Mouse (Mus musculus): ENCODE data around the gene Cks1brt.
A peak's percentile ranks its signal among the peaks of the same experiment; 100 is the strongest.
"Not testable (repeated sequence)": the region's sequence is repeated elsewhere in the genome, so short reads cannot be mapped to it uniquely, and the experiment has no call there.

Gene Cks1brt

DNA sequence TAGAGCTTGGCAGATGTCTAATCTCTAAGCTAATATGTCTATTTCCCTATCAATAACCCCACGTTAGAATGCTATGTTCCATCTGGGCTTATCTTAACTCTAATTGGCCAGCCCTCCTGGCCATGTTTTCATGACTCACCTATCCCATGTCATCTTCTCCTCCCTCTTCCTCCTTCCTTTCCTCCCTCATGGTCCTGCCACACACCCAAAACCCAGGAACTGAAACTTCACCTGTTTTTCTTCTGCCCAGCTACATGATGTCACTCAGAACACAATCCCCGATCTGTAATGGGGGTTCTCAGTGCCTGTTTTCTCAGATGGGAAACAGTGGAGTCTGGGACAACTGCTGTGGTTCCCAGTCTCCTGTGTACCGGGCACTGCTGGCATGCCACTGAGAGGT, at the start of gene Cks1brt:
Cks1brt (plus strand) TSS at position 301 of the 400 bp plus-strand sequence.
- DNase-seq (ENCODE audit: low spot score in 2 of 2) = no peak

DNA sequence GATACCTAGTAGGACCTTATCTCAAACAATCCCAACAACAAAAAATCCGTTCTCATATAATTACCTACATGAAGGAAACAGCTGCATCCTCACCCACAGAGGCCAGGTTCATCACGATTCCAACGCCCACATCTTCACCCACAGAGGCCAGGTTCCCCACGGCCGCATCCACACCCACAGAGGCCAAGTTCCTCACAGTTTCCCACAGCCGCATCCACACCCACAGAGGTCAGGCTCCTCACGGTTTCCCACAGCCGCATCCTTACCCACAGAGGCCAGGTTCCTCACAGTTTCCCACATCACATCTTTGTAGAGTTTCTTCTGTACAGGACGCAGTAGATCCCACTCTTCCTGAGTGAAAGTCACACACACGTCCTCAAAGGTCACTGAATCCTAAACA, 38.5 kb upstream of the Cks1brt start:
- DNase-seq (ENCODE audit: low spot score in 2 of 2) = no peak

DNA sequence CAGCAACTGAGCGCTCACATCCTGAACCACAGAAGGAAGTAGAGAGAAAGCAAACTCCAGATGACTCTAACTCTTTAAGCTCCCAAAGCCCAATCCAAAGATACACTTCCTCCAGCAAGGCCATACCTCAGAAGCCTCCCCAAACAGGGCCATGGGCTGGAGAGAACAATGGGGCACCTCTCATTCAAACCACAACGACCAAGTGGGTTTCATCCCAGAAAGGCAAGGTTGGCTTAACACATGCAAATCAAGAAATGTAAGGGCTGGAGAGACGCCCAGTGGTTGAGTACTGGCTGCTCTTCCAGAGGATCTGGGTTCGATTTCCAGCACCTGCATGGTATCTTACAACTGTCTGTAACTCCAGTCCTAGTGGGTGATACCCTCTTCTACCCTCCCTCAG, 36.2 kb upstream of the Cks1brt start:
- DNase-seq (ENCODE audit: low spot score in 2 of 2) = no peak

DNA sequence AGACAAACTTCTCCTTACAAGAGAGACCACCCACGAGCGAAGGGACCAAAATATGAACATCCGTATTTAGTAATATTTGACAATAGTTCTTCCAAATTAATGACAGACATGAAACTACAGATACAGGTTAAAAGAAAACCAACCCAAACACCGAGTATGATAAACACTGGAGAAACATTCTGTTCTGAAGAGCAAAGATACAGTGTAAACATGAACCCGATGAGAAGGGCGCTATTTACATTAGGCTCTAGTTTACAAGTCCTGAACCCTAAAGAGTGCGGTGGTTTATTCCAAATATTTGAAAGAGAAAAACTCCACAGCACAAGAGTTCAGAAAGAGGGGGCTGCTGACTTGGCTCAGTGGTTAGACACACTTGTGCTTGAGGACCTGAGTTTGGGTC, 34.7 kb upstream of the Cks1brt start:
- DNase-seq (ENCODE audit: low spot score in 2 of 2) = no peak

DNA sequence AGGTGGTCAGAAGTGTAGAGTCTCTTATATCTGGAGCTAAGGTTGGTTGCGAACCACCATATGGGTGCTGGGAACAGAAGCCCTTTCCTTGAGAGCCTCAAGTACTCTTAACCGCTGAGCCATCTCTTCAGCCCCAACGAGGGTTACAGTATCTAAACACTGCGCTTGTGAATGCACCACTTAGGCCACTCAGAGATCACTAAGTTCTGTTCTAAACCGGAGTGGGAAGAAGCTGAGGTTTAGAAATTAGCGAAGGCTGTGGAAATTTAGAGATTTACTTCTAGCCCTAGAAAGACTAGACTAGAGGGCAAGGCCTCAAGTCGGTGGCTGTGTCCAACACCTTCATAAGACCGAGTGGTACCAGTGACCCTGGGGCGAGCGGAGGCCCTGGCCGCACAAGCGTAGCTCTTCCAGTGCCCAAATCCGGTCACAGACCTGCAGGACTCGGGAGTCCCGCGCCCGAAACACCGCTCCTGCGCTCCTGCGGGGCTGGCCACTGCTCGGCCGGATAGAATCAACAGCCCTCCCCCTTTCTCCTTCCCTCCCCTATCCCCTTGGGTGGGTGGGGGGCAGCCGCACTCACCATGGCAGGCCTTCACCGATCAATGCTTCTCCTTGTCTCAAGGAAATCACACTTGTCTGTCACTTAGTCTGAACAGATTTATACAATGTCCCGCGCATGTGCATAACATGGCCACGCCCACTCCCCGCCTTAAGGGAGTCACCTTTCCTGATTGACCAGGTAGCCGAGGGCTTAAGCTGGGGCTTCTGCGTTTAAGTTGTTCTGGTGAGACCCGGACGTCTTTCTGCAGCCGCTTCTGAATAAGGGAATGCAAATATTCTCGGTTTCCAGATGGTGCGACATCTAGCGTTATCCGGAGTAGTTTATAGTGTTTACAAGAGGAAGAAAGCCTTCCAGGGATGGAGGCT, 32.4 kb upstream of the Cks1brt start:
- peak; percentile 63 to 72 for DNase-seq (ENCODE audit: low spot score in 2 of 2)

DNA sequence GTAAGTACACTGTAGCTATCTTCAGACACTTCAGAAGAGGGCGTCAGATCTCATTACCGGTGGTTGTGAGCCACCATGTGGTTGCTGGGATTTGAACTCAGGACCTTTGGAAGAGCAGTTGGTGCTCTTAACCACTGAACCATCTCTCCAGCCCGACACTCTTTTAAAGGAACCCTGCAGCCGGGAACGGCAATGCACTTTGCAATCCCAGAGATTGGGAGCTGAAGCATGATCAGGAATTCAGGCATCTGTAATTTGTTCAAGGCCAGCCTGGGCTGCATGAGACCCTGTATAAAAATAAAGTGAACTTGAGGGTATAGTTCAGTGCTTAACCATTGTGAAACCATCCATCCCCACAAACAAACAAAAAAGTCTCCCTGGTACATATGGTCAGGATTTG, 31.5 kb upstream of the Cks1brt start:
- DNase-seq (ENCODE audit: low spot score in 2 of 2) = not testable (repeated sequence)

DNA sequence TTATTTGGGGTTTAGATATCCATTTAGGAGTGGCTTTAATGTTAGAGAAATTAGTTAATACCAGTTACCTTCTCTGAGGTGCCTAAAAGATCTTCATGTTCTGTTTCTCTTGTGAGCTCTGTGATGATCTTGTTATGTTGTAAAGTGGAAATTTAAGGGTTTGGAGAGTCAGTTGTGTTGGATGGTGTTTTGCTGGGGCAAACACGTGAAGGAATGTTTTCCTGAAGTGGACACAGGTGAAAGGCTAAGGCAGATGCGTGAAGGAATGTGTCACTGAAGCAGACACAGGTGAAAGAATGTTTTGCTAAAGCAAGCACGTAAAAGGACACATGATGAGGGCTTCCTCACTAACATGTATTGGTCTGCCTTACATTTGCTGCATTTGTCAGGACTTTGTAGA, 28.7 kb upstream of the Cks1brt start, which contains the start of gene Zfp791:
Zfp791 (minus strand) TSS at position 101 of the 400 bp plus-strand sequence.
- no peak for DNase-seq (ENCODE audit: low spot score in 2 of 2)

DNA sequence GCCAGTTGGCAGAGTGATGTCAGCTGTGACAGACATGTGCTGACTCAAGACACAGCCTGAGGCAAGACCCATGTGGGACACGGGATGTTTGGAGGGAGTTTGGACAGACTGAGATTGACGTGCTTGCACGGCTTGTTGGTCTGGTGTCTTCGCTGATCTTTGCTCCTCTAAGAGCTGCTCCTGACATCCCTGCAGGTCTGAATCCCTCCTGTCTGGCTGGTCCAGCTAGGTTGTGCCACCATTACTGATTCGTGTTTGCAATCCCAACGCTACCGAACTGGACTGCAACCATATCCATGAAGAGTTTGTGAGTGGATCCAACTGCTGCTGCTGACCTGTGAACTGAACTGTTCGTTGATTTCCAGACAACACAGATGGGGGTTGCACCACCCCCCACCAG, 28.0 kb upstream of the Cks1brt start:
- DNase-seq (ENCODE audit: low spot score in 2 of 2) = no peak

DNA sequence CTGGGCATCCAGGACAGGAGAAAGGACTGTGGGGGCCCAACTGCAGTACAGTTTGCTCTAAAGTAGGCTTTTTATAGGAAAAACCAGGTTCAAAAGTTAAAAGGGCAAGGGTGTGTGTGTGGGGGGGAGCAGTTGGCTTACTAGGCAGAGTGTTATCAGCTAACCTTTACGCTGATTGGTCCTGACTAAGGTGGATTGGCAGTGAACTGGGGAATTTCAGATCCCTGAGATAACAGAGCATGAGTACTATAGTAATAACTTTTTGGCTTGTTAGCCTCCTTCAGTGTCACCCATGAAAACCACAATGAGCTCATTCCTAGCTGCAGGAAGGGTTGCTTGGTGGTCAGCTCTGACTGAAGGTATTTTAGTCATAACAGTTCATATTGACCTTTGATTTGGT, 19.4 kb upstream of the Cks1brt start:
- DNase-seq (ENCODE audit: low spot score in 2 of 2) = no peak

DNA sequence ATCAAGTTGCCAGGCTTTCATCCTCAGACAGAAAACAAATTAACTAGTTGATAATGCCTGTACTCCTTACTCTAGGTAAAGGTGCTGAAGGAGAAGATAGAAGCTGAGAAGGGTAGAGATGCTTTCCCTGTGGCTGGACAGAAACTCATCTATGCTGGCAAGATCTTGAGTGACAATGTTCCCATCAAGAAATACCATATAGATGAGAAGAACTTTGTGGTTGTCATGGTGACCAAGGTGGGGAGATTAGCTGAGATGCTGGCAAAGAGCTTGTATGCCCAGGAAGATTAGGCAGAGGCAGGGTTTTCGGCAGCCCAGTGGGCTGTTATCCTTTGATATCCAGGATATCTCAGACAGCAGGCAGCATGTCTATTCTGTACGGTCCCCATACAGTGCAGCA, 16.0 kb upstream of the Cks1brt start:
- DNase-seq (ENCODE audit: low spot score in 2 of 2) = not testable (repeated sequence)

DNA sequence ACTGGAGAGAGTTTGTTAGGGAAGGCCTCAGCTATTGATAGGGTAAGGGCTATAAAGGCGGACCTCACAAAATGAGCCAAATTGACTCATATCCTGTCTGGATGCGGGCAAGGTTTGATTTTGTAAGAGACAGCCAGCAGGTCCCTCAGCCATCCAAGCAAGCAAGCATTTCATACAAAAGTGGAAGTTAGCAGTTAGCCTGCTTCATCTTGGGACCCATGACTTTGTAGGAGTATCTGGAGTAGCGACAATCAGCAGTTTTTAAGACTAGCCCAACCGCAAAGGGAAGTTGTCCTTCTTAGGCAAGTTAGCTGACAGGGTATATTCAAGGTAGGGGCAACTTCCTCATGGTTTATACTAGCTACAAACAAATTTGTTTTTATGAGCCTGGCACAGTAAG, 9.2 kb upstream of the Cks1brt start:
- no peak for DNase-seq (ENCODE audit: low spot score in 2 of 2)

DNA sequence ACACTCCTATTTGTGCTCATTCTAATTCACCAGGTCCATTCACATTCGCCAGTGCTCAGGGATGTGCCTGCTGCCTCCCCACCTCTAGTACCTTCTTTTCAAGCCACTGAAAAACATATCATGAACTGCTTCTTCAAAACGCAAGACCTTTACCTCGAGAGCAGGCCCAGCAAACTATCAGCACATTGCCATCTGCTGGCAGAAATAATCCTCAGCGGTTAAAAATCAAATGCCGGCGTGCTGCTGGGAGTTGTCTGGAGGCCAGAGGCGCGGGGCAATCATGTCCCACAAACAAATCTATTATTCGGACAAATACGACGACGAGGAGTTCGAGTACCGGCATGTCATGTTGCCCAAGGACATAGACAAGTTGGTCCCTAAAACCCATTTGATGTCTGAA, 19.6 kb downstream of the Cks1brt start:
- DNase-seq (ENCODE audit: low spot score in 2 of 2) = peak; percentile 10 to 31

DNA sequence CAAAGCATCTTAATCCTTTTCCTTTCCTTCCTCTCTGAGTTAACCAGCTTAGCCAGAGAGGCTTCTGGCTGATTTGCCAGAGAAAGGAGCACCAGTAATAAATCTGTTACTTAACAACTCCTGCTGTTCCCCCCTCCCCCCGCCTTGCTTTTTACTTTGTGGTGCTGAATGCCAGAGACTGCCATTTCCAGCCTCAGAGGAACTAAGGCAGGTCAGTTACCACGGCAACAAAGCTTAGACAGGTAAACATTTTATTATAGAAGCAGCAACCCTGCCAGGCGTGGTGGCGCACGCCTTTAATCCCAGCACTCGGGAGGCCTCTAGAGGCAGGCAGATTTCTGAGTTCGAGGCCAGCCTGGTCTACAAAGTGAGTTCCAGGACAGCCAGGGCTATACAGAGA, 24.2 kb downstream of the Cks1brt start:
- no peak for DNase-seq (ENCODE audit: low spot score in 2 of 2)

DNA sequence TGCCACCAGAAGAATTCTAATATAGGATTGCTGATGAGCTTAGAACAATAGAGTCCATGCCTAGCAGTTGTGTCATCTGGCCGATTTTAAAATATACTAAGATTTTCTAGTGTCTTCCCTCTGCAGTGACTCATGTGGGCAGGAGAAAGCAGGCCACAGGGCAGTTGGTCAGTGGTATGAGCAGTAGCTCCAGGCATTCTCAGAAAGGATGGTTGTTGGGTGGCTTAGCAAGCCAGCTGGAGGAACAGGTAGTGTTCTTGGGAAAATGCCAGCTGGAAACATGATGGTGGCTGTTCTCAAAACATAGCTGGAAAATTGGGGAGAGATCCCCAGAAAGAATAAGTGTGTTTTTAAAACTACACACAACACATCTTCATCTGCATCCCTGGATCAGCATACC, 40.6 kb downstream of the Cks1brt start:
- DNase-seq (ENCODE audit: low spot score in 2 of 2) = no peak

DNA sequence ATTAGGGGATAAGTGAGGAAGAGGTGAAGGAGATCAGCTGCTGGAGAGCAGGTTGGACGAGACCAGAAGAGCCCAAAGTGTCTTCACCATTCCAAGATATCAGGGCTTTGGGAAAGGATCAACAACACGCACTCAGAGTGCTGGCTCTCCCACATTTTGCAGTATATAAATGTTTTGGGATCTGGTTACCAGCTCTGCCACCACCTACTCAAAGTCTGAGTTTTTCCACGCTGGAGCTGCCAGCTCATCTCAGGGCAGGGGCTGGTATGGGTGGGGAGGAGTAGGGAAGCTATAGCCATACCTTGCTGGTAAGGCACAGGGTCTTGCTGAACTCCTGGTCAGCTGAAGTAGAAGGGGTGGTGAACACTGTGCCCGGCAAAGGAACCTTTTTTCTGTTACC, 68.5 kb downstream of the Cks1brt start:
- peak in 1 of 2 experiments; percentile 4 for DNase-seq (ENCODE audit: low spot score in 2 of 2)

DNA sequence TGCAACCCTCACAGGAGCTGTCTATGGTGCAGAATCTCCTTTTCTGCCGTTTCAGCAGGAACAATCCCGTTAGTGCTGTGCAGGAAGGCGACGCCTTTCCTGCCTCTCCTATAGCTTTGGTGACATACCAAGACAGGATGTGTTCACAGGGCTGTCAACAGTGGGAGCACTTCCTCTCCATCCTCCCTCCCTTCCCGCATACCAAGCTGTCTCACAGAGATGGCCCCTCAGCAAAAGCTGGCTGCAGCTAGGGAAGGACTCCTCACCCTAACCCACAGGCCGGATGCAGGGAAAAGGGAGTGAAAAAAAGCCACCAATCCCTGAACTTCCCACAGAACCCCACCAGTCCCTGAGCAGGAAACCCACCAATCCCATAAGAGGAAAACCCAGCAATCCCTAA, 69.3 kb downstream of the Cks1brt start:
- DNase-seq (ENCODE audit: low spot score in 2 of 2) = no peak
